Mouse (Mus musculus): ENCODE measurements around the gene Scd3.

- no peak for TF ChIP-seq CTCF (IDR thresholded peaks at IDR 0.05; ENCODE audit: control insufficient read depth, insufficient read depth, insufficient read length)
- no peak for TF ChIP-seq MYOD1 (IDR thresholded peaks at IDR 0.05; ENCODE audit: control insufficient read depth, insufficient read length, low read depth)
- no peak for TF ChIP-seq MYOG (IDR thresholded peaks at IDR 0.05; ENCODE audit: control insufficient read depth, extremely low read depth, insufficient read length)
- TF ChIP-seq USF1 (IDR thresholded peaks at IDR 0.05; ENCODE audit: low read depth): no peak
- no peak for TF ChIP-seq CEBPB (IDR thresholded peaks at IDR 0.05; ENCODE audit: low read depth)
- TF ChIP-seq MAX (IDR thresholded peaks at IDR 0.05): no peak
- no peak for TF ChIP-seq FOSL1 (IDR thresholded peaks at IDR 0.05; ENCODE audit: insufficient read depth, low read length, poor library complexity, severe bottlenecking)
These were observed 57.4 kb downstream of the Scd3 start for GRCm38 (mm10) chr19:44260487-44260886.

Measured in C2C12 (cell line).